Mouse (Mus musculus) bone marrow macrophage, adult 2 months (primary cell): ENCODE measurements around the gene Mettl17.

Experiments
- CTCF ChIP-seq: IDR thresholded peaks from 2 replicates; pipeline ENCODE4 v1.5.1; 2012; ENCODE audit warnings: low read depth, mild to moderate bottlenecking, low read length, moderate library complexity
- POLR2A ChIP-seq: IDR thresholded peaks from 2 replicates; pipeline ENCODE4 v1.6.1; 2012; ENCODE audit warnings: mild to moderate bottlenecking, low read depth, low read length, borderline replicate concordance

- TF ChIP-seq CTCF (no peak), POLR2A (no peak)
Observed at GRCm38 (mm10) chr14:51870756-51871155, 13.9 kb upstream of the Mettl17 start.
